Mouse (Mus musculus): Measurements from ENCODE around the gene Ifit3b. TPM values are rescaled to one million over a fixed set of nuclear protein-coding genes. Genes with fewer than 3 reads are reported as not detected.

The Ifit3b gene
- polyA plus RNA-seq (2014; fragmentation: Illumina TruSeq; extraction: RNeasy Lipid Tissue Mini Kit (QIAGEN cat#74804); ENCODE audit: low read depth, low replicate concordance): 6.1 TPM

GRCm38 (mm10) chr19:34607237-34608051 is at the start of gene Ifit3b:
TSS of gene Ifit3b (plus strand) at chr19:34607970.

GRCm38 (mm10) chr19:34583126-34583766 is 24.5 kb upstream of the Ifit3b start, which contains the start of gene Ifit3:
TSS of gene Ifit3 (plus strand) at chr19:34583531.

GRCm38 (mm10) chr19:34601888-34602287 is 5.9 kb upstream of the Ifit3b start, which contains the start of gene Ifit1bl1:
TSS of gene Ifit1bl1 (minus strand) at chr19:34601956.

GRCm38 (mm10) chr19:34640623-34641022 is 32.9 kb downstream of the Ifit3b start, which contains the start of the genes Ifit1bl2 and Ifit1:
TSS of gene Ifit1bl2 (minus strand) at chr19:34640743.
TSS of gene Ifit1 (plus strand) at chr19:34640871.

Other genes with a start within 250 kb of the Ifit3b start
- not detected for gene Ch25h, start 132.8 kb upstream of the Ifit3b start, polyA plus RNA-seq (2014; fragmentation: Illumina TruSeq; extraction: RNeasy Lipid Tissue Mini Kit (QIAGEN cat#74804); ENCODE audit: low read depth, low replicate concordance)
- 297 TPM for gene Lipa, start 80.5 kb upstream of the Ifit3b start, polyA plus RNA-seq (2014; fragmentation: Illumina TruSeq; extraction: RNeasy Lipid Tissue Mini Kit (QIAGEN cat#74804); ENCODE audit: low read depth, low replicate concordance)
- 6.1 TPM for gene Ifit2, start 57.3 kb upstream of the Ifit3b start, polyA plus RNA-seq (2014; fragmentation: Illumina TruSeq; extraction: RNeasy Lipid Tissue Mini Kit (QIAGEN cat#74804); ENCODE audit: low read depth, low replicate concordance)
- 20.4 TPM for gene Ifit3, start 24.4 kb upstream of the Ifit3b start, polyA plus RNA-seq (2014; fragmentation: Illumina TruSeq; extraction: RNeasy Lipid Tissue Mini Kit (QIAGEN cat#74804); ENCODE audit: low read depth, low replicate concordance)
- 0.69 TPM for gene Ifit1bl1, start 6.0 kb upstream of the Ifit3b start, polyA plus RNA-seq (2014; fragmentation: Illumina TruSeq; extraction: RNeasy Lipid Tissue Mini Kit (QIAGEN cat#74804); ENCODE audit: low read depth, low replicate concordance)
- gene Ifit1bl2, start 32.8 kb downstream of the Ifit3b start, polyA plus RNA-seq (2014; fragmentation: Illumina TruSeq; extraction: RNeasy Lipid Tissue Mini Kit (QIAGEN cat#74804); ENCODE audit: low read depth, low replicate concordance): 0.13 TPM
- gene Ifit1, start 32.9 kb downstream of the Ifit3b start, polyA plus RNA-seq (2014; fragmentation: Illumina TruSeq; extraction: RNeasy Lipid Tissue Mini Kit (QIAGEN cat#74804); ENCODE audit: low read depth, low replicate concordance): 18.9 TPM
- gene Slc16a12, start 139.3 kb downstream of the Ifit3b start, polyA plus RNA-seq (2014; fragmentation: Illumina TruSeq; extraction: RNeasy Lipid Tissue Mini Kit (QIAGEN cat#74804); ENCODE audit: low read depth, low replicate concordance): 61.3 TPM

Measured in liver, adult 10 weeks (tissue).